Mouse (Mus musculus) myocyte (in vitro differentiated cells): Measurements from ENCODE around the gene Usp7. TPM values are rescaled to one million over a fixed set of nuclear protein-coding genes. Genes with fewer than 3 reads are reported as not detected.
A peak's percentile ranks its signal among the peaks of the same experiment; 100 is the strongest.

ENCODE experiments used
- H3K27me3 ChIP-seq: one replicate; pipeline ENCODE4 v1.6.1; 2011; ENCODE audit not compliant: control insufficient read depth, insufficient read depth, insufficient read length
- H3K36me3 ChIP-seq: one replicate; pipeline ENCODE4 v1.6.1; 2011; ENCODE audit not compliant: control insufficient read depth, insufficient read depth
- H3K4me2 ChIP-seq: one replicate; pipeline ENCODE4 v1.6.1; 2011; ENCODE audit warnings: low read depth, control low read depth
- H3K4me3 ChIP-seq: one replicate; pipeline ENCODE4 v1.5.1; 2011; ENCODE audit warnings: mild to moderate bottlenecking, control low read depth, moderate library complexity
- H3K79me2 ChIP-seq: one replicate; pipeline ENCODE4 v1.6.1; 2011; ENCODE audit not compliant: control insufficient read depth, insufficient read depth
- H3ac ChIP-seq: one replicate; pipeline ENCODE4 v1.6.1; 2011; ENCODE audit not compliant: control insufficient read depth, insufficient read length
- CEBPB ChIP-seq: IDR thresholded peaks from 2 replicates; pipeline ENCODE4 v1.6.1; 2011; ENCODE audit warnings: mild to moderate bottlenecking, moderate library complexity; ENCODE audit not compliant: poor library complexity, insufficient read depth, severe bottlenecking
- E2F4 ChIP-seq: IDR thresholded peaks from one replicate; pipeline ENCODE4 v1.6.1; 2011; ENCODE audit warnings: mild to moderate bottlenecking, control low read depth, moderate library complexity; ENCODE audit not compliant: insufficient read depth
- MAX ChIP-seq: IDR thresholded peaks from one replicate; pipeline ENCODE4 v1.6.1; 2011; ENCODE audit warnings: low read depth, mild to moderate bottlenecking, control low read depth
- MYOD1 ChIP-seq, 3 experiments: IDR thresholded peaks; one replicate each; pipeline ENCODE4 v1.6.1; 2011; ENCODE audit warnings: control low read depth in 2 of 3, low read depth in 2 of 3, mild to moderate bottlenecking in 2 of 3, moderate library complexity in 1 of 3; ENCODE audit not compliant: insufficient read length in 2 of 3, control insufficient read depth in 1 of 3
- MYOG ChIP-seq, 3 experiments: IDR thresholded peaks; one replicate each; pipeline ENCODE4 v1.6.1; 2011; ENCODE audit warnings: control low read depth in 2 of 3, low read depth in 2 of 3, mild to moderate bottlenecking in 2 of 3; ENCODE audit not compliant: insufficient read length in 2 of 3, control insufficient read depth in 1 of 3, insufficient read depth in 1 of 3
- POLR2A ChIP-seq: IDR thresholded peaks from one replicate; pipeline ENCODE4 v1.6.1; 2011; ENCODE audit warnings: low read depth, mild to moderate bottlenecking, control low read depth, moderate library complexity; ENCODE audit not compliant: insufficient read length
- POLR2AphosphoS2 ChIP-seq: IDR thresholded peaks from one replicate; pipeline ENCODE4 v1.6.1; 2011; ENCODE audit warnings: low read depth, control low read depth; ENCODE audit not compliant: insufficient read length
- REST ChIP-seq: IDR thresholded peaks from one replicate; pipeline ENCODE4 v1.6.1; 2011; ENCODE audit warnings: mild to moderate bottlenecking, control low read depth, moderate library complexity; ENCODE audit not compliant: insufficient read depth, insufficient read length
- SRF ChIP-seq: IDR thresholded peaks from one replicate; pipeline ENCODE4 v1.6.1; 2011; ENCODE audit warnings: low read depth; ENCODE audit not compliant: control insufficient read depth, insufficient read length
- TCF12 ChIP-seq: IDR thresholded peaks from one replicate; pipeline ENCODE4 v1.6.1; 2011; ENCODE audit warnings: mild to moderate bottlenecking, control low read depth; ENCODE audit not compliant: poor library complexity, insufficient read depth, severe bottlenecking
- TCF3 ChIP-seq: IDR thresholded peaks from one replicate; pipeline ENCODE4 v1.6.1; 2011; ENCODE audit warnings: low read depth, control low read depth; ENCODE audit not compliant: insufficient read length
- USF1 ChIP-seq: IDR thresholded peaks from one replicate; pipeline ENCODE4 v1.6.1; 2011; ENCODE audit warnings: low read depth, mild to moderate bottlenecking, control low read depth, moderate library complexity
- polyA plus RNA-seq: library from polyadenylated mRNA; unstranded; fragments of >200 nt; fragmentation: generic; extraction: Trizol; gene quantifications from one replicate; pipeline ENCODE4 v1.2.1, GENCODE M21; 2012; ENCODE audit warnings: missing spikeins

Usp7 gene
- polyA plus RNA-seq, 1 experiment: 24.0 TPM

GRCm38 (mm10) chr16:8806703-8807102 is 14.6 kb upstream of the Usp7 start:
- Histone ChIP-seq H3K79me2 (no peaks in the 10 kb centered on the region), H3K36me3 (no peaks in the 10 kb centered on the region), H3ac (no peak overlapping the region), H3K4me2 (no peak overlapping the region), H3K4me3 (no peak overlapping the region), H3K27me3 (no peaks in the 10 kb centered on the region)
- TF ChIP-seq POLR2A: no peak
- no peak for TF ChIP-seq MAX
- TF ChIP-seq MYOG (IDR thresholded peaks at IDR 0.05; ENCODE audit: control insufficient read depth in 1 of 3, insufficient read depth in 1 of 3, insufficient read length in 2 of 3, low read depth in 2 of 3): no peak
- no peak for TF ChIP-seq REST
- TF ChIP-seq CEBPB: no peak
- no peak for TF ChIP-seq TCF12
- TF ChIP-seq MYOD1 (IDR thresholded peaks at IDR 0.05; ENCODE audit: control insufficient read depth in 1 of 3, insufficient read length in 2 of 3, low read depth in 2 of 3): no peak
- TF ChIP-seq E2F4: no peak
- TF ChIP-seq POLR2AphosphoS2: no peak
- TF ChIP-seq TCF3: no peak
- no peak for TF ChIP-seq SRF
- no peak for TF ChIP-seq USF1

DNA sequence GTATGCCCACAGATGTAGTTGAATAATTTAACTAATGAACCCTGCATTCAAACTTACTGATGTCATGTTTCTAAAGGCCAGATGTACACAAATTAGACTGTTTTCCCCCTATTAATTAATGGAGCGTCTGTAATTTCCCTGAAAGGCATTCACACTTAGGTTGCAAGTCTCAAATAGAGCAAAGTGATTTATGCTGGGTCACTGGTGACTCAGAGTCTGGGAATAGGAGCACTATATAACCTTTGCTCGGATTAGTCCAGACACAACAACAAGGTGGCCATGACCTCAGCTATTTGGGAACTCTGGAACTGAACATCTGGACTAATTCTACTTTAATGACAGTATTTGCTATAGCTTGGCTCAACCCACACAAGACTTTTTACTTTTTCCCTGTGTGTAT is 3.8 kb upstream of the Usp7 start:
- TF ChIP-seq MAX: no peak
- TF ChIP-seq POLR2AphosphoS2: no peak
- no peak for TF ChIP-seq MYOG (IDR thresholded peaks at IDR 0.05; ENCODE audit: control insufficient read depth in 1 of 3, insufficient read depth in 1 of 3, insufficient read length in 2 of 3, low read depth in 2 of 3)
- TF ChIP-seq SRF: no peak
- TF ChIP-seq TCF3: no peak
- TF ChIP-seq USF1: no peak
- TF ChIP-seq REST: no peak
- TF ChIP-seq TCF12: no peak
- no peak for TF ChIP-seq E2F4
- no peak for TF ChIP-seq CEBPB
- TF ChIP-seq POLR2A: no peak
- TF ChIP-seq MYOD1 (IDR thresholded peaks at IDR 0.05; ENCODE audit: control insufficient read depth in 1 of 3, insufficient read length in 2 of 3, low read depth in 2 of 3): no peak

DNA sequence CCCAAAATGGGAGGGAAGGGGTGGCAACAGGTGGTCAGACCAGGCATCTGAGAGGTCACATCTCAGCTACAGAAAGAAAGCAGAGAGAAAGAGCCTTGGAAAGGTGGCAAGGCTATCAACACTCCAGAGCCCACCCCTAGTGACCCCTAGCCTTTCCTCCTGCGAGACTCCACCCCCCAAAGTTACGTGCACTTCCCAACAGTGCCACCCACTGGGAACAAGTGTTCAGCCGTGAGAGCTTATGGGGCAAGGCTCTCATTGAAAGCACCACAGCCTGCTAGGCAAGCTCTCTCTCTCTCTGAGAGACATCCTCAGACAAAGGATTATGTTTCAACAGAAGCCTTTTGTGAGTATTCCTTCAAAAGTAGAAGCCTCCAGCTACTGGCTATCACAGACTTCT is 2.8 kb upstream of the Usp7 start:
- no peak overlapping the region for H3K4me2 ChIP-seq
- H3K4me3 ChIP-seq: no peak overlapping the region
- no peaks in the 10 kb centered on the region for H3K36me3 ChIP-seq
- H3K27me3 ChIP-seq: no peaks in the 10 kb centered on the region
- no peak for TF ChIP-seq POLR2A
- TF ChIP-seq E2F4: no peak
- no peak for TF ChIP-seq USF1
- no peak for TF ChIP-seq TCF12
- no peak for TF ChIP-seq REST
- no peak for TF ChIP-seq MAX
- no peak for TF ChIP-seq SRF
- H3ac ChIP-seq: no peak overlapping the region
- H3K79me2 ChIP-seq: no peaks in the 10 kb centered on the region

More for the DNA sequence above, 3.8 kb upstream of the Usp7 start:
- no peak overlapping the region for H3K4me2 ChIP-seq
- H3K27me3 ChIP-seq: no peaks in the 10 kb centered on the region
- H3K79me2 ChIP-seq: no peaks in the 10 kb centered on the region
- H3K36me3 ChIP-seq: no peaks in the 10 kb centered on the region
- no peak overlapping the region for H3ac ChIP-seq
- no peak overlapping the region for H3K4me3 ChIP-seq

- Histone ChIP-seq H3K79me2 (no peaks in the 10 kb centered on the region), H3K4me3 (no peak overlapping the region), H3ac (no peak overlapping the region), H3K27me3 (no peaks in the 10 kb centered on the region), H3K4me2 (no peak overlapping the region), H3K36me3 (no peaks in the 10 kb centered on the region)
- TF ChIP-seq CEBPB (peak; percentile 42; the same call in 1 of the 2 replicates), E2F4 (no peak)
Observed at GRCm38 (mm10) chr16:8790886-8791285, 1.2 kb downstream of the Usp7 start.

GRCm38 (mm10) chr16:8784753-8785152 is 7.4 kb downstream of the Usp7 start:
- no peaks in the 10 kb centered on the region for H3K27me3 ChIP-seq
- no peaks in the 10 kb centered on the region for H3K79me2 ChIP-seq
- no peak overlapping the region for H3ac ChIP-seq
- TF ChIP-seq POLR2A: no peak
- TF ChIP-seq POLR2AphosphoS2: no peak
- TF ChIP-seq TCF3: no peak
- TF ChIP-seq CEBPB: no peak
- TF ChIP-seq MAX: no peak
- H3K4me3 ChIP-seq: no peak overlapping the region
- H3K4me2 ChIP-seq: no peak overlapping the region
- H3K36me3 ChIP-seq: no peaks in the 10 kb centered on the region
